Mouse (Mus musculus) stomach, embryonic 14.5 days (tissue): Measurements from ENCODE around the gene Dnajc5. TPM values are rescaled to one million over a fixed set of nuclear protein-coding genes. Genes with fewer than 3 reads are reported as not detected.
A peak's percentile ranks its signal among the peaks of the same experiment; 100 is the strongest.

ENCODE experiments used
- ATAC-seq: fragments of 200-750 bp; cut with Nextera tagmentation; 2 replicates; pipeline ENCODE4 v1.8.0; 2017; ENCODE audit warnings: low read depth, moderate TSS enrichment; ENCODE audit not compliant: insufficient number of reproducible peaks, insufficient read depth, low FRiP score
- H3K27ac ChIP-seq: fragments of 300-500 bp; sonication (generic); 2 replicates; pipeline ENCODE4 v1.5.1; 2014; ENCODE audit warnings: mild to moderate bottlenecking, low read length, moderate library complexity, mixed read lengths
- H3K27me3 ChIP-seq: fragments of 300-500 bp; sonication (generic); 2 replicates; pipeline ENCODE4 v1.6.1; 2014; ENCODE audit warnings: low read length, control low read depth, mixed read lengths; ENCODE audit not compliant: control insufficient read depth, insufficient read depth
- H3K36me3 ChIP-seq: fragments of 300-500 bp; sonication (generic); 2 replicates; pipeline ENCODE4 v1.6.1; 2014; ENCODE audit warnings: mild to moderate bottlenecking, control low read depth, low read length, moderate library complexity, mixed read lengths; ENCODE audit not compliant: control insufficient read depth, insufficient read depth
- H3K4me1 ChIP-seq: fragments of 300-500 bp; sonication (generic); 2 replicates; pipeline ENCODE4 v1.6.1; 2014; ENCODE audit warnings: low read length, control low read depth, mixed read lengths; ENCODE audit not compliant: control insufficient read depth, insufficient read depth
- H3K4me2 ChIP-seq: fragments of 300-500 bp; sonication (generic); replicated peaks from 2 replicates; pipeline ENCODE4 v1.6.1; 2014; ENCODE audit warnings: low read depth, low read length, control low read depth
- H3K4me3 ChIP-seq: fragments of 300-500 bp; sonication (generic); 2 replicates; pipeline ENCODE4 v1.5.1; 2014; ENCODE audit warnings: low read depth, low read length, control low read depth
- H3K9ac ChIP-seq: fragments of 300-500 bp; sonication (generic); replicated peaks from 2 replicates; pipeline ENCODE4 v1.6.1; 2014; ENCODE audit warnings: low read depth, mild to moderate bottlenecking, control low read depth, low read length, moderate library complexity, mixed read lengths
- H3K9me3 ChIP-seq: fragments of 300-500 bp; sonication (generic); 2 replicates; pipeline ENCODE4 v1.6.1; 2016; ENCODE audit warnings: low read depth, low read length, control low read depth; ENCODE audit not compliant: control insufficient read depth
- WGBS: fragments of 180-500 bp; shearing (Covaris S2); extraction: QIAGEN DNeasy Blood & Tissue Kit; methylation state at CpG from one replicate; pipeline ENCODE4 v1.1.7; 2014; 5-methylcytosine and 5-hydroxymethylcytosine counted together
- polyA plus RNA-seq: library from polyadenylated mRNA; unstranded; fragments of >200 nt; fragmentation: Nextera tagmentation; extraction: Ambion mirVana; gene quantifications from 2 replicates; pipeline ENCODE4 v1.2.1, GENCODE M21; 2014

Dnajc5 gene
- polyA plus RNA-seq, result 78.8 and 83.1 TPM in 2 replicates

DNA sequence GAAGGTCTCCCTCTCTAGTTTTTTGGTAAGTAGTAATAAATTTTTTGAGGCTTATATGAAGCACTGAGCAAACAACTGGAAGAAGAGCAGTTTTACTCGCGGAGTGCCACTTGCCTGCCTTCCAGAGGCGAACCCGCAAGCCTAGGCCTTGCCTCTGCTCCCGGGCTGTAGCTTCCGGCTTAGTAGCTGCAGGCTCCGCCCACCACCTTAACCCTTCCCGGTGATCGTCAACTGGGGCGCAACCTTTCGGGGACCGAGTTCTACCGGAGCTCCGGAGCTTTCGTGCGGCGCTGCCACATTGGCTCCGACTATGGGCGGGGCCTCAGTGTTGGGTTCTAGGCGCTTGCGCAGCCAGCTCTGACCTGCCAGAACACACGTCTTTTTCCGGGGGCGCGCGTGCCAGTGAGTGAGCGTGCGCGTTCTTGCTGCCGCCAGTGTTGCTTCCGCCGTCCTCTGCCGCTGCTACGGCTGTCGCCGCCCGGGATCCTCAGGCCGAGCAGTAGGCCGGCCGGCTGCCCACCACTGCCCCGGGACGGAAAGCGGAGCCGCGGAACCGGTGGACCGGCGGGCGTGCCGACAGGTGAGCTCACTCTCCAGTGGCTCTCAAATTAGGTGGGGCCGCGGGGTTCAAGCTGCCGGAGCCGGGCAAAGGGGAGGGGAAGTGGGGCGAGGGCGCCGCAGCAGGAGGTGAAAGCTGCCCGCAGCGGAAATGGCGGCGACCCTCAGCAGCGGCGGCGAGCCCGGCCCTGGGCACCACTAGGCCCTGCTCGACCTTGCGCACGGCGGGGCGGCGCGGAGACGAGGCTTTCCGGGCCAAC lies at the start of gene Dnajc5:
Dnajc5 (plus strand) TSS at position 368 of the 818 bp plus-strand sequence.
- no peaks in the 10 kb centered on the region for H3K27me3 ChIP-seq
- peak; percentile 97 for ATAC-seq
- H3K4me3 ChIP-seq, result peak within 1 kb of the TSS; percentile 91
- H3K4me1 ChIP-seq, result peaks cover 15% of the 10 kb centered on the region
- peak within 1 kb of the TSS; percentile 90 for H3K9ac ChIP-seq
- peaks cover 17% of the 10 kb centered on the region for H3K36me3 ChIP-seq
- peak within 1 kb of the TSS; percentile 68 for H3K4me2 ChIP-seq
- H3K27ac ChIP-seq, result peak within 1 kb of the TSS; percentile 98
- WGBS, result under 1% methylated on average over 72 of the region's 74 CpGs
- no peaks in the 10 kb centered on the region for H3K9me3 ChIP-seq

DNA sequence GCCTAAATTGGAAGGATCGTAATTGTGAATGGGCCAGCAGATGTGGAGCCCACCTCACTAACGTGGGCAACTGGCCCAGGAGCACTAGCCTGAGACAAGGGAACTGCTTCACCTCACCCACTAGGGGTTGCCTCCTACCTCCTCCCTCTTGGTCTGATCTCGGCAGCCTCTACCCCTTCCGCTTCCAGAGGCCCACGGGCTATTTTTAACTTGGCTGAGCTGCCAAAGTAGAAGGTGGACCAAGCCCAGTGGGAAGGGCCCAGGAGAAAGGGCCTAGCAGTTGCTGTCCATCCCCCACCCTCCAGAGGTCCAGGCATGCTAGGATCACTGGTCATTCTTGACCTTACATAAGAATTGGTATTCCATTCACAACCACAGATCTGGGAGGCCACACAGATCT lies 49.0 kb upstream of the Dnajc5 start:
- no peaks in the 10 kb centered on the region for H3K27me3 ChIP-seq
- no peaks in the 10 kb centered on the region for H3K9me3 ChIP-seq
- no peak overlapping the region for H3K4me2 ChIP-seq
- H3K9ac ChIP-seq, result no peak overlapping the region
- 0 out of 2 replicates have a peak, but pooled peaks cover 4% of the 10 kb centered on the region for H3K4me1 ChIP-seq
- no peaks in the 10 kb centered on the region for H3K36me3 ChIP-seq
- no peak for ATAC-seq
- H3K27ac ChIP-seq, result no peak overlapping the region
- H3K4me3 ChIP-seq, result no peak overlapping the region
- 43% methylated on average over 5 of the region's 5 CpGs for whole genome bisulfite sequencing

DNA sequence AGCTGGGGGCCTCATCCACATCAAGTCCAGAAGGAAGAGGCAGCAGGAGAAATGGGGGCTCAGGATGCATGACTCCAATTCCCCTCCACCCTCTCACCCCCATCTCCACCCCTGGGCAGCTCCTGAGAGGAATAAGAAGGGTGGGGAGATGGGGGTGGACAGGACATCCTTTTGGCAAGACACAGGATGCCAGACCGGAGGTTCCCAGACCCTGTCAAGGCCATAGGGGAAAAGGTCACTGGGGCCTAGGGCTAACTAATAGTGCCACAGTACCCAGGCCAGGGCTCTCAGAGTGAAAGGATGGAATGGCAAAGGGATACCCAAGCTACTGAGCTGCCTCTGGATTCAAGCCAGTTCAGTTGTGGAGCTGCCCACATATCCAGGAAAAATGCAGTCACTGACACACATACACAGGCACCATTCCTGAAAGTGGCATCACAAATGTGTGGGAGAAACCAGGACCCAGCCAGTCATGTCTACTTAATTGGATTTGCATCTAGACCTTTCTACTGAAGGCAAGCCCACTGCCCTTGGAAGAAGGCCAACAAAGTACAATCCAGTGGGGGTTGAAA lies 47.9 kb upstream of the Dnajc5 start:
- 67% methylated on average over 1 of the region's 1 CpGs for WGBS
- Histone ChIP-seq H3K4me2 (no peak overlapping the region), H3K9me3 (no peaks in the 10 kb centered on the region), H3K4me1 (0 out of 2 replicates have a peak, but pooled peaks cover 4% of the 10 kb centered on the region), H3K4me3 (no peak overlapping the region), H3K9ac (no peak overlapping the region), H3K27ac (no peak overlapping the region), H3K27me3 (no peaks in the 10 kb centered on the region), H3K36me3 (no peaks in the 10 kb centered on the region)
- ATAC-seq, result no peak

DNA sequence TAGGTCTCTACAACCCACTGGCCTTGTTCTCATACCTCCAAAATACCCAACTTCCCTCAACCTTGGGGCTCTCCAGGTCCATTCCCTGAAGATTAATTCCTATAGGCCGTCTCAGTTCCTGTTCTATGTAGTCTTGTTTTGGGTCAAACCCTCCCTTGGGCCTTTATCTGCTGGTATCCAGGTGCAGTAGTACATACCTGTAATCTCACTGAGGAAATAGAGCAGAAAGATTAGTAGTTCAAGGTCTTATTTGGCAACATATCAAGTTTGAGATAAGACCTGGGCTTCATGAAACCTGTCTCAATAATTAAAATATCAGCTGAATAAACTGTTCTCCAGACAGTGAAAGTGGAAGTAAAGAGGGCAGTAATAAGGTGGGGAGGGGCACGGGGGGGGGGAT lies 37.2 kb upstream of the Dnajc5 start:
- Histone ChIP-seq H3K36me3 (no peaks in the 10 kb centered on the region), H3K4me3 (no peak overlapping the region), H3K4me1 (peaks cover 11% of the 10 kb centered on the region; the same call in 1 of the 2 replicates), H3K27me3 (no peaks in the 10 kb centered on the region), H3K27ac (no peak overlapping the region), H3K4me2 (no peak overlapping the region), H3K9ac (no peak overlapping the region), H3K9me3 (no peaks in the 10 kb centered on the region)
- ATAC-seq, result no peak
- 45% methylated on average over 2 of the region's 2 CpGs for WGBS

- H3K36me3 ChIP-seq, result no peaks in the 10 kb centered on the region
- H3K4me1 ChIP-seq, result peaks cover 12% of the 10 kb centered on the region; the same call in 1 of the 2 replicates
- no peak overlapping the region for H3K4me2 ChIP-seq
- WGBS, result 29% methylated on average over 7 of the region's 7 CpGs
- no peaks in the 10 kb centered on the region for H3K9me3 ChIP-seq
- H3K4me3 ChIP-seq, result no peak overlapping the region
- no peak overlapping the region for H3K9ac ChIP-seq
- H3K27me3 ChIP-seq, result no peaks in the 10 kb centered on the region
- H3K27ac ChIP-seq, result no peak overlapping the region
- ATAC-seq, result no peak
Measured at GRCm38 (mm10) chr2:181483562-181484318, 36.5 kb upstream of the Dnajc5 start.

GRCm38 (mm10) chr2:181484456-181485233 lies 35.6 kb upstream of the Dnajc5 start:
- Histone ChIP-seq H3K4me1 (peaks cover 12% of the 10 kb centered on the region; the same call in 1 of the 2 replicates), H3K27me3 (no peaks in the 10 kb centered on the region), H3K9ac (no peak overlapping the region), H3K27ac (no peak overlapping the region), H3K4me2 (no peak overlapping the region), H3K36me3 (no peaks in the 10 kb centered on the region), H3K4me3 (no peak overlapping the region), H3K9me3 (no peaks in the 10 kb centered on the region)
- 81% methylated on average over 6 of the region's 6 CpGs for WGBS
- ATAC-seq, result no peak

DNA sequence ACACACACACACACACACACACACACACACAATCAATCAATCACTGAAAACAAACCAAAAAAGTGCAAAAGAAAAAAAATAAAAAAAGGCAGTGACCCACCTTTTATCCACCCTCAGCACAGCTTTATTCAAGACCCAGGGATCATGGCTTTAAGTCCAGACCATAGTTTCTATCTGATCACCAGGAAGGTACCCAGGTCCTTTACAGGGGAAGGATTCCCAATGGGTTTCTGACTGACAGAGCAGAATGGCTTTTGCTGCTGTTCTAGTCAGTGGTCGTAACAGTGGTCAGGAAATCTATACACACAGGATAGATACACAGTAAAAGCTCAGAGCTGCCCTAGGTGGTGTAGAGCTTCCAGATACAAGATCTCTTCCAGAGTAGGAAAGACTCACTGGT lies 34.5 kb upstream of the Dnajc5 start:
- no peaks in the 10 kb centered on the region for H3K9me3 ChIP-seq
- peaks cover 12% of the 10 kb centered on the region; the same call in 1 of the 2 replicates for H3K4me1 ChIP-seq
- no peak overlapping the region for H3K4me2 ChIP-seq
- no peak overlapping the region for H3K4me3 ChIP-seq
- whole genome bisulfite sequencing, result 11% methylated on average over 1 of the region's 1 CpGs
- no peaks in the 10 kb centered on the region for H3K27me3 ChIP-seq
- no peaks in the 10 kb centered on the region for H3K36me3 ChIP-seq
- no peak overlapping the region; the same call in 1 of the 2 replicates for H3K27ac ChIP-seq
- no peak for ATAC-seq
- H3K9ac ChIP-seq, result no peak overlapping the region
